ENCODE assay signal across 11 mouse cellular contexts in the genomic region with DNA sequence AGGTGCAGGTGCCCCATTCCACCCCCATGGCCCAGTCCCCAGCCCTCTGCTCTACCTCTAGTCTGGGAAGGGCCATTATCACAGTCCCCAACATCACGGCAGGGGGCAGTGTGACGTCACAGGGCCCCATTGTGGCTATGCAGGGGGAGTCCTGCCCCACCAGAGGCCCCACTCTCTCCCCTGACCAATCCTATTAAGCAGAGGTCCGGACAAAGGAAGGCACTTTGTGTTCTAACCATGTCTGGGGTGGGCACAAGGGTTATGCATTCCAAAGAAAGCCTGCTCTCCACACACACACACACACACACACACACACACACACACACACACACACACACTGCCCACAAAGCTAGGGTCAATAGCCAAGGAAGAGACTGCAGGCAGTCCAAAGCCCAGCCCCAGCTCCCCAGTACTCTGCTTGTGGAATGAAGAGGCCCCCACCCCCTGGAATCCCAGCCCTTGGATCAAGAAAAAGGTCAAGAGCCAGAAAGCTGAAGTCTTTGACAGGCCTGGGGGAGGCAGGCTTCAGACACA. TPM values are rescaled to one million over a fixed set of nuclear protein-coding genes. Genes with fewer than 3 reads are reported as not detected.
A peak's percentile ranks its signal among the peaks of the same experiment; 100 is the strongest.
DNase-seq lines count a peak whose midpoint lies in the region; ATAC-seq and TF ChIP-seq lines count a peak whose summit lies in the region.
"Had no signal": no experiment of that assay in that cellular context is flagged by ENCODE, and none has a peak within 500 bp of the region (broad histone marks: within the 10 kb centered on the region; RNA-seq: fewer than 3 reads in every experiment).

No protein-coding gene starts in this region.

- H3K27ac ChIP-seq in heart, embryonic 12.5 days (ENCODE audit: poor library complexity, severe bottlenecking), result peak overlapping the region; percentile 29
- no peak overlapping the region for H3K27ac ChIP-seq in forebrain, postnatal 0 days (ENCODE audit: low read depth, low read length)
- H3K27ac ChIP-seq in midbrain, embryonic 15.5 days, result peak overlapping the region; percentile 69

- no peak overlapping the region for H3K4me2 ChIP-seq in heart, embryonic 12.5 days
- H3K4me2 ChIP-seq in forebrain, postnatal 0 days (ENCODE audit: low read depth), result no peak overlapping the region
- H3K4me2 ChIP-seq in midbrain, embryonic 15.5 days, result no peak overlapping the region

- TF ChIP-seq CTCF in brain, embryonic 14.5 days (IDR thresholded peaks at IDR 0.05; ENCODE audit: borderline replicate concordance, extremely low read depth, insufficient read depth, insufficient read length), result no peak
- TF ChIP-seq CTCF in forebrain, postnatal 0 days (IDR thresholded peaks at IDR 0.05; ENCODE audit: low read depth), result no peak

- no peak for TF ChIP-seq POLR2A in brain, embryonic 14.5 days (IDR thresholded peaks at IDR 0.05; ENCODE audit: borderline replicate concordance, extremely low read depth, insufficient read depth, insufficient read length, poor library complexity, severe bottlenecking)

- H3K9me3 ChIP-seq in heart, embryonic 12.5 days (replicated peaks), result no peaks in the 10 kb centered on the region
- H3K9me3 ChIP-seq in forebrain, postnatal 0 days (ENCODE audit: low read length), result no peaks in the 10 kb centered on the region
- H3K9me3 ChIP-seq in midbrain, embryonic 15.5 days, result no peaks in the 10 kb centered on the region

- intact Hi-C loops in heart, postnatal 25 days (cut with DNase I), result no loop called here

- ATAC-seq in heart, embryonic 12.5 days (ENCODE audit: insufficient number of reproducible peaks, low FRiP score), result 0 out of 2 replicates have a peak, but pooled peaks have one; percentile 24
- peak; percentile 83 for ATAC-seq in forebrain, postnatal 0 days
- peak; percentile 79 for ATAC-seq in midbrain, embryonic 15.5 days (replicated peaks)
- no peak for ATAC-seq in activated CD4-positive, CD25-positive, alpha-beta regulatory T cell, adult 4 months

- H3K4me3 ChIP-seq in heart, embryonic 12.5 days, result no peak overlapping the region
- H3K4me3 ChIP-seq in forebrain, postnatal 0 days (ENCODE audit: low read depth, low read length), result no peak overlapping the region
- no peak overlapping the region for H3K4me3 ChIP-seq in midbrain, embryonic 15.5 days

- WGBS in heart, embryonic 12.5 days, result 27% methylated on average over 3 of the region's 3 CpGs
- WGBS in forebrain, postnatal 0 days, result 5% methylated on average over 3 of the region's 3 CpGs
- WGBS in midbrain, embryonic 15.5 days, result 11% methylated on average over 3 of the region's 3 CpGs

- no peak overlapping the region for H3K9ac ChIP-seq in heart, embryonic 12.5 days
- H3K9ac ChIP-seq in forebrain, postnatal 0 days, result no peak overlapping the region
- no peak overlapping the region for H3K9ac ChIP-seq in midbrain, embryonic 15.5 days

- peaks cover 49% of the 10 kb centered on the region for H3K4me1 ChIP-seq in heart, embryonic 12.5 days (replicated peaks)
- H3K4me1 ChIP-seq in forebrain, postnatal 0 days (ENCODE audit: insufficient read depth), result no peaks in the 10 kb centered on the region
- peaks cover 22% of the 10 kb centered on the region for H3K4me1 ChIP-seq in midbrain, embryonic 15.5 days

- DNase-seq in heart, postnatal 25 days (ENCODE audit: low spot score), result no peak
- DNase-seq in brain, embryonic 14.5 days (ENCODE audit: low read depth), result peak; percentile 90
- no peak for DNase-seq in forebrain, postnatal 0 days
- DNase-seq in urinary bladder, postnatal 4 days (ENCODE audit: low spot score in 2 of 2), result no peak
- no peak for DNase-seq in adrenal gland, postnatal 10 days
- DNase-seq: B cell, adult 2 months; kidney, adult 9 months had no signal

- no peaks in the 10 kb centered on the region for H3K27me3 ChIP-seq in heart, embryonic 12.5 days (replicated peaks)
- no peaks in the 10 kb centered on the region for H3K27me3 ChIP-seq in forebrain, postnatal 0 days (ENCODE audit: insufficient read depth, low read length)
- no peaks in the 10 kb centered on the region for H3K27me3 ChIP-seq in midbrain, embryonic 15.5 days (replicated peaks)

- no peaks in the 10 kb centered on the region for H3K36me3 ChIP-seq in heart, embryonic 12.5 days
- H3K36me3 ChIP-seq in forebrain, postnatal 0 days (ENCODE audit: insufficient read depth), result no peaks in the 10 kb centered on the region
- H3K36me3 ChIP-seq in midbrain, embryonic 15.5 days (replicated peaks), result no peaks in the 10 kb centered on the region

RNA-seq across cellular contexts. Expression of a gene that starts 32.7 kb away (rescaled TPM):
- polyA plus RNA-seq in heart, embryonic 12.5 days (2016; fragmentation: Nextera tagmentation; extraction: Ambion mirVana), result 0.93 and 1.1 TPM in 2 replicates
- total RNA-seq in heart, postnatal 25 days (2021), result under 1 TPM; 0.42 to 0.73 TPM
- polyA plus RNA-seq in brain, embryonic 14.5 days (2012; rRNA removed), result 21.3 and 29.0 TPM in 2 replicates
- 48.8 and 50.4 TPM in 2 replicates for total RNA-seq in forebrain, postnatal 0 days (2014; rRNA removed)
- 28.9 and 37.0 TPM in 2 replicates for polyA plus RNA-seq in forebrain, postnatal 0 days (2015; fragmentation: Nextera tagmentation; extraction: Ambion mirVana)
- polyA plus RNA-seq in midbrain, embryonic 15.5 days (2015; fragmentation: Nextera tagmentation; extraction: Ambion mirVana), result 42.0 and 44.3 TPM in 2 replicates
- polyA plus RNA-seq in activated CD4-positive, CD25-positive, alpha-beta regulatory T cell, adult 4 months (2017; shearing (Covaris generic)), result not detected
- 10 to 100 TPM; 15.4 to 25.8 TPM for total RNA-seq in adrenal gland, postnatal 10 days (2021)
- total RNA-seq: megakaryocyte progenitor cell, adult 5-6 weeks had no signal

RNA-seq across cellular contexts. Expression of a gene that starts 34.3 kb away (rescaled TPM):
- 5.3 and 6.1 TPM in 2 replicates for polyA plus RNA-seq in heart, embryonic 12.5 days (2016; fragmentation: Nextera tagmentation; extraction: Ambion mirVana)
- 1 to 10 TPM; 6.8 to 7.7 TPM for total RNA-seq in heart, postnatal 25 days (2021)
- polyA plus RNA-seq in brain, embryonic 14.5 days (2012; rRNA removed), result 4.1 and 6.4 TPM in 2 replicates
- total RNA-seq in forebrain, postnatal 0 days (2014; rRNA removed), result 1.2 and 1.4 TPM in 2 replicates
- polyA plus RNA-seq in forebrain, postnatal 0 days (2015; fragmentation: Nextera tagmentation; extraction: Ambion mirVana), result 0.33 and 0.39 TPM in 2 replicates
- 1.6 and 1.7 TPM in 2 replicates for polyA plus RNA-seq in midbrain, embryonic 15.5 days (2015; fragmentation: Nextera tagmentation; extraction: Ambion mirVana)
- polyA plus RNA-seq in activated CD4-positive, CD25-positive, alpha-beta regulatory T cell, adult 4 months (2017; shearing (Covaris generic)), result not detected
- 10 to 100 TPM; 13.4 to 18.1 TPM for total RNA-seq in adrenal gland, postnatal 10 days (2021)

Comparison
In these comparisons a context has a peak if more than half of its experiments do, and no peak if none do; other contexts are left out.
1. RNA of a gene that starts 32.7 kb away (polyA plus RNA-seq): 42.0 to 44.3 TPM in midbrain, embryonic 15.5 days, 28.9 to 37.0 TPM in forebrain, postnatal 0 days and 21.3 to 29.0 TPM in brain, embryonic 14.5 days; 0.93 to 1.1 TPM in heart, embryonic 12.5 days and not detected in activated CD4-positive, CD25-positive, alpha-beta regulatory T cell, adult 4 months; every median in the first group is over 10 times any median in the second.